Mouse (Mus musculus) thymus, adult 18-20 months (tissue): Measurements from ENCODE around the gene Nbeal1.

ENCODE experiments used
- DNase-seq, 2 experiments: peaks; one replicate each; pipeline ENCODE4 v3.0.0; 2022; ENCODE audit warnings: mixed read lengths in 2 of 2

Nbeal1 gene

GRCm38 (mm10) chr1:60344670-60345069 lies 164.3 kb downstream of the Nbeal1 start:
- no peak for DNase-seq

- DNase-seq: no peak
Measured at GRCm38 (mm10) chr1:60345712-60346111, 165.3 kb downstream of the Nbeal1 start.

- DNase-seq: no peak
Measured at GRCm38 (mm10) chr1:60352786-60353185, 172.4 kb downstream of the Nbeal1 start.

GRCm38 (mm10) chr1:60361626-60362025 lies 181.2 kb downstream of the Nbeal1 start:
- DNase-seq: no peak

GRCm38 (mm10) chr1:60376556-60376955 lies 196.2 kb downstream of the Nbeal1 start:
- no peak for DNase-seq

- no peak for DNase-seq
Measured at GRCm38 (mm10) chr1:60381910-60382309, 201.5 kb downstream of the Nbeal1 start.
